Mouse (Mus musculus) 3134 (cell line): ENCODE results near the gene Map4k4.

ENCODE experiments used
- DNase-seq: peaks from one replicate; pipeline ENCODE4 v3.0.0-alpha.2; 2011; ENCODE audit warnings: low spot score; ENCODE audit not compliant: insufficient read length; ENCODE audit errors: extremely low read depth

The Map4k4 gene

DNA sequence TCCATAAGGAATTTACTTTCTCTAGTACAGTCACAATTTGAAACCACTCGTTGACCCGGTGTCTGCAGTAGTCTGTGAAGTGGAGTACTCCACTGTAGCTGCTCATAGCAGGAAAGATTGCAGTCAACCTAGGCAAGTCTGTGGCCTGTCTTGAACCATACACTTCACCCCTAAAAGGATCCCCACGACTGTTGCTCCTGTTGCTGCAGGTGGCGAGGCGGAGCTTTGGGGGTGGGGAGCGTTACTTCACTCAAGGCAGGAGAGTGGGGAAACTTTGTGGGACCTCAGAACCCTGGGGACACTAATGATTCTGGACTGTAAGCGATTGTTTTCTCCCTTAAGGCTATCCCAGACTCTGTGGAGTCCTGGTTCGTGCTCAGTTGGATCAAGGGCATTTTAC is 34.2 kb downstream of the Map4k4 start:
- no peak for DNase-seq

DNA sequence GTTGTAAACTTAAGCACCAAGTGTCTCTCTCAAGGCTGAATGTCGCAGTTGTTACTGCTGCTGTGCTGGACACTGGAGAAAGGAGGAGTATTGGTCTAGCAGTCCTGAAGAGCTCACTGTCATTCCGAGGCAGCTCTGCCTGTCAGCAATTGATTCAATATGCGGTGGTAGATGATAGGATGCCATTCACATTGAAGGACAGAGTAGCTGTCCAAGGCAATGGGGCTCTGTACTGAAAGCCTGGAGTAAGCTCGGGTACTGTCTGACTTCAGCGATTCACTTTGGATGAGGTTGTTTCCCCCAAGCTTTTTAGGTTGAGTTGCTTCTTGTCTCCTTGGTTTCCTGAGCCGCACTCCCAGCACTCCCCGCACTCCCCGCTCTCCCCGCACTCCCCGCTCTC is 34.9 kb downstream of the Map4k4 start:
- DNase-seq, result no peak

DNA sequence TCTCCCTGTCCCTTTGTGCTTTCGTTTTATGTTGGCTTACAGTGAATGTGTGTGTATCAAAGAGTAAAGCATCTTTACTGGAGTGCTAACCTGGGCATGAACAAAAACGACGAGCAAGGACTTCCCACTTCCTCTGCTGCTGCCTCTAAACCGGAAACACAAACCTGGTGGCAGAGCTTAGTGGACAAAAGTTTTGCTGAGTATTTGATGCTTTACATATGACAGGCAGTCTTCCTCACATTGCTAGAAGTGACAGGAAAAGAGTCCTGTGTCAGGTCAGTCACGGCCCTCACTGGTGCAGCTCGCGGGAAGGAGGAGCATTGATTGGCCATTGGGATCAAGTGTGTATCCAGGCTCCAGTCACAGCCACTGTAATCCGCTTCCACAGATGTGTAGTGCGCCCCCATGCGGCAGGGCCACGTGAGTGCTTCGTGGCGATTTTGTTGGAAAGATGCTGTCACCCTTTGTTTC is 35.7 kb downstream of the Map4k4 start:
- DNase-seq, result no peak

- no peak for DNase-seq
These were observed 36.2 kb downstream of the Map4k4 start for GRCm38 (mm10) chr1:39936934-39937333.

DNA sequence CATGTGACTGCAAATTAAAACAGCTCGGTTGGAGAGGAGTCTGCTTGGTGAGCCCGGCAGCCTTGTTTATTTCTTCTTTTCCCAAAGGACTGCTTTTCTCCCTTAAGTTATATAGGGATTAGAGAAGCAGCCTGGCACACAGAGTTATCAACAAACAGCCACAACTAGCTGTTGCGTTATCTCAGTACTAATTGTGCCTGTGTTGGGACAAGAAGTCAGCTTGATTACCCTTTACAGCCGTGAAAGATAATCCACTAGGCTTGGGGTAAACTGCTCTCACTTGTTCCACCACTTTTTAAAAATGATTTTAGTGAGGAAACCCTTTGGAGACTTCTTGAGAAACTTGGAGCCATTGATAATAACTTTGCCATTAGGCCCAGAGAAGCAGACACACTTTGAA is 36.9 kb downstream of the Map4k4 start:
- no peak for DNase-seq

DNA sequence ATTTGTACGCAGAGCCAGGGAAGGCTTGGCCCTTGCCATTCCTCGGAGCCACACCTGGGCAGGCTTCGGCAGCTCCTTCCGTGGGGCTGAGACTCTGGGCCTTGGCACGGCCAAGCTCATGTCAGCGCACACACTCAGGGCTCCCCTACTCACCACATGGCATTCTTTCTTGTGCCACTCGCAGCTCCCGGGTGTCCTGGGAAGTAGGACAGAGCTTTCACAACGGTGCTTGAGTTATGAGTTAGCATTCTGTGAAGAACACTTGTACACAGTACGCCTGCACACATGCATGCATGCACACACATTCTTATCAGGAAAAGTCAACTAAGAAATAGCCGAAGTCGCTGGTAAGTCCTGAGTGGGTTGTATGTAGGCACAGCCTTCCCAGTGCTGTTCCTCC is 38.7 kb downstream of the Map4k4 start:
- no peak for DNase-seq

GRCm38 (mm10) chr1:39940342-39940741 is 39.6 kb downstream of the Map4k4 start:
- DNase-seq, result no peak

GRCm38 (mm10) chr1:39941237-39942179 is 40.8 kb downstream of the Map4k4 start:
- no peak for DNase-seq

DNA sequence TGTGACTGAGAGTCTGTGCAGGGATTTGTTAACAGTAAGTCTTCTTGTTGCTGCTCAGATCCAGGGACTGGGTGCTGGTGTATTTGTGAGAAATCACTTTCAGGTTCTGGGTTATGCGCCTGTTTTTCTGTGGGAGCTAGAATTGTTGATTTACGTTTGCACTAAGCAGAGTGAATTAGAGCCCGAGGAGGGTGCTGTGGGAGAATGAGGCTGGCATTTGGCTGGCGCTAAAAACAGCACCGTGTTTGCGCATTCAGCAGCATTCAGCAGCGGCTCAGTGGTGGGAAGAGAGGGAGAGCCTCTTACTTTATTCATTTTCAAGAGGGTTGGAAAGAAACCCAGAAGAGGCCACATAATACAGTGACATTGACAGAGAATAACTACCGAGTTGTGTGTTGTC is 42.2 kb downstream of the Map4k4 start:
- DNase-seq, result no peak

DNA sequence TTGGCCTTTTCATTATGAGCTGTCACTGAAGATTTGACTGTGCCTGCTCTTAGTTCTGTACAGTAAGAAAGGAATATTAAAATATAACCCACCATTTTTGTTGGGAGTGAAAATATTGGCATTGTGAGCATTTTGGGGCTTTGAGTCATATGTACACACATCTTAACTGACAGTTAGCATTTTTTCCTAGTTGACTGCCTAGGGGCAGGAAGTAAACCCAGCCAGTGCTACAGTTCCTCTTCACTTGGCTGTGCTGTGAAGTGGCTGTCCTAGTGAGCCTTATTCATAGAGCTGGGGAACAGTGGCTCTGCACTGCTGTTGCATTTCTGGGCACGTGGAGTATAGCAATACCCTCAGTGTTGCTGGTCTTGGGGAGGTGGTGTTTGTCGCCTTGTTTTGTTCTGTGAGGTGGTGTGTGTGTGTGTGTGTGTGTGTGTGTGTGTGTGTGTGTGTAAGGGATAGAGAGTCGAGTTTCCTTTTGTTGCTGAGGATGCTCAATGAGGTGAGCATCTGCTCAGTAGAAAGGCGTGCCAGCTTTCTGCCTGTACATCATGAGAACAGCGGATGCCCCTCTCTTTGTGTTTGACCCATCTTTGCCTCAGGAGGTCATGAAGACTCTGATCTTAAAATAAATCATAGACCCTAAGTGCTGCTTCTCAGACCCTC is 43.7 kb downstream of the Map4k4 start:
- DNase-seq, result no peak

DNA sequence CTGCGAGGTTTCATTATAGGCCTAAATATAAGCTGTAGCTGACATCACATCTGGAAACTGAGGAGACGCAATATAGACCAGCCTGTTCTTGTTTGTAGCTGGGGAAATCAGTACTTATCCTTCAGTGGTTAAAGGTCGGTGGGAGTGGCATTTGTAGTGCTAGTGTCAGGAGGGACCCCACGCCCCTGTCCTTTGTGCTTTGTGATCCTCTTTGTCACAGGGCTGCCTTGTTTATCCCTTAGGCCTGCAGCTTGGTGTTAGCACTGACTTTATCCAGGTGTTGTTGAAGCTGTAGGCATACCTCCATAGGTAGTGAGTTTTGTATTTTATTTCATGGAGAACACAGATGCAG is 44.2 kb downstream of the Map4k4 start:
- DNase-seq, result no peak

DNA sequence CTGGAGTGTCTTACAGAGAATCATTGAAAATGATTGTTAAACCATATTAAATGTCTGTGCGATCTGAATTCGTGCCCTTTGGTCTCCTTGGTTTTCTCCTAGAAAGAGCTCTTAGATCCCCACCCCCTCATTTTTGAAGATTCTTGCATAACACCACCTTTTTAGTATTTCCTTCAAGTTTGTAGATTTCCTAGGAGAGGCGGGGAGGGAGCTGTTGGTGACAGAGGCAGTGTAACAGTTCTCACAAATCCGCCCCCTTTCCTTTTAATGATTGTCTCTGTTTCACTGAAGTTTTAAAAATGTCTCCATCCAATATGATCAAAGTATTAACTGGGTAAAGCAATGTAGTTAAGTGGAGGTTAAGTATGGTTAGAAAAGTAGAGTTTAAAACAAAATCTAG is 45.7 kb downstream of the Map4k4 start:
- no peak for DNase-seq

- no peak for DNase-seq
These were observed 46.5 kb downstream of the Map4k4 start for GRCm38 (mm10) chr1:39947179-39947578.

DNA sequence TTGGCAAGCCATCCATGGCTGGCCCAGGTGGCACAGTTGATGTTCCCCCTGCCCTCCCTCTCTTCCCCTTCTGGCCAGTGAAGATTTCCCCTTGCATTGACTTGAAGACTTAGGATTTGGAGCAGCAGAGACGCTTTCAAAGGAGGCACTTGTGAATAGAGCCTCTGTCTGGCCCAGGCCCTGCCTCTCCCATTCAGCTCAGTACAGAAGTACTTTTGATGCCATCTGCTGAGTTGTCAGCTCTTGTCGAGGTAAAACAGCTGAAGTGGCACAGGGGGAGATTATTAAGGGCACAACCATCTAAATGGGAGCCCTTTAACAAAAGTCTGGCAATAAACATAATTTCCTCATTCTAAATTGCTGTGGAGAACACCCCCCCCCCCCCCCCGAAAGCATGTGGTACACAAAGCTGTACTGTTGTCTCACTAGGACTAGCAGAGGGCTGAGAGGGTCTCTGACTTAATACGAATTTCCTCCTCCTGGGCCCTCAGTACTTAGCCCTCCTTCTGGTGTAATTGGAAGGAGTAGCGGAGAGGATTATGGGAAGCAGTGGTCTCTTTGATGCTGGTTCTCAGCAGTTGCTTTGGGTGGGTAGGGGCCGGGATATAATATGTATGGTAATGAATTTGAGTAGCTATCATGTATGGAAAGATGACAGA is 47.1 kb downstream of the Map4k4 start:
- no peak for DNase-seq

DNA sequence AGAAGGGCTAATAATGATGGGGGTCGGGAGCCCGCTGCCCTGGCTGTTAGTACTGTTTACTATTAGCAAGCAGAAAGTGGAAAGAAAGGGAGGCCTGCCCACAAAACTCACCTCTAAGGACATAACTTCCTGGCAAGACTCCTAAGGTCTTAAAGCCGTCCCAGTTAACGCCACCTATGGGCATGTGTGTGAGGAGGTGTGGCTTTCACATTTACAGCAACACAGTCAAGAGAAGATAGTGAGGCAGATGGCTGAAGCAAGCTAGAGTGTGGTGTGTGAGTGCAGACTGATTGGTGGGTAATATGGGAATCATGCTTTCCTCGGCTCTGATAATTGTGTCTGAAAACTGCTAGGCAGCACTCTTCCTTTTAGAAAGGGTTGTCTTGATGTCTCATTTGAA is 48.5 kb downstream of the Map4k4 start:
- DNase-seq, result no peak

DNA sequence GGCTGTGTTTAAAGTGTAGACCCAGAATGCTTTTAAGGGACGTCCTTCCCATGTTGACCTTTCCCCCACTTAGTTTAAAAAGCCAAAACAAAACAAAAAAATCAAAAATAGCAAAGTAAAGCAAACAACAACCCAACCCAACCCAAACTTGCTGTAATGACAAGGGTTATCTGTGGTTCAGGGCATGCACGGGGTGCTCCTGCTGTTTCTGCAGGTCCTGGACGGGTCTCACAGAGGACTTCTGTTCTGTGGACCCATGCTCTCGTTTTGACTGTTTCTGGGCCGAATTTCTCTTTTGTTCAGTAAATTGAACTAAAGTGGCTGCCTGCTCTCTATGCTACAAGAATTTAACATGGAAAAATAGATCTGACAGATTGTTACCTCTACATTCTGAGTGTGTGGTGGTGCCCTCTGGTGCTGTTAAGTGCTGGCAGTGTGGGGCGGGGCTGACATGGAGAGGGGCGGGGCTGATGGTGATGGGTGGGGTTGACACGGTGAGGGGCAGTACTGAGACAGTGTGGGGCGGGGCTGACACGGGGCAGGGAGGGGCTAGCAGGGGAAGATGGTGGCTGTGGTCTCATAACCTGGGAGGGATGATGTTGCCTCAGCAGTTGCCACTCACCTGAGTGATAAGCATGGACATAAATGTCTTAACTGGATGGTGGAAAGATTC is 49.2 kb downstream of the Map4k4 start:
- peak; percentile 35 for DNase-seq

GRCm38 (mm10) chr1:39950590-39950989 is 49.9 kb downstream of the Map4k4 start:
- DNase-seq, result no peak

GRCm38 (mm10) chr1:39954652-39955051 is 53.9 kb downstream of the Map4k4 start:
- DNase-seq, result no peak

- no peak for DNase-seq
These were observed 56.0 kb downstream of the Map4k4 start for GRCm38 (mm10) chr1:39956712-39957111.

- no peak for DNase-seq
These were observed 57.3 kb downstream of the Map4k4 start for GRCm38 (mm10) chr1:39957981-39958380.

DNA sequence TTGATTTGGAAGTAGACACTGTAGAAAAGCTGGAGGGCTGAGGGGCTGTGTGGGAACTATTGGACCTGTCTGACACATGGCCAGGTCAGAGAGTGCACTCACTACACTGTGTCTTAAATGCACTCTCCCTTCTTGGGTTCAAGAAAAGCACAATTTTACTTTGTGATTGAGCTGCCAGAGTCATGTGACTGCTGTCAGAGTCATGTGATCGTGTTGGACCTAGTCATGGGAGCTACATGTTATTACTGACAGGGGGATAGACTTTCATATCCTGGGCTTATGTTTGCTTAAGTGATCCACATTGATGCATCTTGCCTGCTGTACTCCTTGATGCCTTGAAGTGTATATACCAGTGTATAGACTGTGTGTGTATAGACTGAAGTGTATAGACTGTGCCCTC is 59.9 kb downstream of the Map4k4 start:
- DNase-seq, result no peak
